Mouse (Mus musculus): ENCODE results near the gene Sergef. TPM values are rescaled to one million over a fixed set of nuclear protein-coding genes. Genes with fewer than 3 reads are reported as not detected.
"Not testable (repeated sequence)": the region's sequence is repeated elsewhere in the genome, so short reads cannot be mapped to it uniquely, and the experiment has no call there.

The Sergef gene
- polyA plus RNA-seq, 1 experiment from 2014 or later, result 14.3 TPM

GRCm38 (mm10) chr7:46650231-46650630 lies 10.6 kb upstream of the Sergef start:
- H3K9me3 ChIP-seq; H3K27ac ChIP-seq; H3K4me2 ChIP-seq (replicated peaks); H3K4me3 ChIP-seq (replicated peaks); ATAC-seq; H3K36me3 ChIP-seq; H3K9ac ChIP-seq; H3K27me3 ChIP-seq (replicated peaks); H3K4me1 ChIP-seq (replicated peaks): not testable (repeated sequence)
- 41% methylated on average over 5 of the region's 5 CpGs for WGBS

- no peak for ATAC-seq
- Histone ChIP-seq H3K27me3 (replicated peaks) (no peaks in the 10 kb centered on the region), H3K9ac (no peak overlapping the region), H3K4me1 (replicated peaks) (no peaks in the 10 kb centered on the region), H3K27ac (no peak overlapping the region), H3K36me3 (no peaks in the 10 kb centered on the region), H3K4me3 (replicated peaks) (no peak overlapping the region), H3K9me3 (no peaks in the 10 kb centered on the region), H3K4me2 (replicated peaks) (no peak overlapping the region)
- WGBS, result 64% methylated on average over 4 of the region's 4 CpGs
These were observed 9.0 kb upstream of the Sergef start for GRCm38 (mm10) chr7:46648431-46649140.

- 80% methylated on average over 1 of the region's 1 CpGs for WGBS
- H3K36me3 ChIP-seq, result no peaks in the 10 kb centered on the region
These were observed 3.6 kb upstream of the Sergef start for GRCm38 (mm10) chr7:46643172-46643571.

GRCm38 (mm10) chr7:46640062-46640461 lies 455 bp upstream of the Sergef start:
- H3K27me3 ChIP-seq (replicated peaks), result no peaks in the 10 kb centered on the region; the same call in 1 of the 2 replicates
- H3K4me3 ChIP-seq (replicated peaks), result peak overlapping the region; percentile 74
- 18% methylated on average over 17 of the region's 17 CpGs for WGBS
- no peaks in the 10 kb centered on the region for H3K36me3 ChIP-seq
- peak overlapping the region; percentile 95 for H3K4me2 ChIP-seq (replicated peaks)
- no peak overlapping the region for H3K27ac ChIP-seq
- peaks cover 12% of the 10 kb centered on the region; the same call in 1 of the 2 replicates for H3K4me1 ChIP-seq (replicated peaks)
- ATAC-seq, result no peak
- H3K9ac ChIP-seq, result 0 out of 2 replicates have a peak overlapping the region, but pooled peaks have one; percentile 14
- no peaks in the 10 kb centered on the region for H3K9me3 ChIP-seq

More at GRCm38 (mm10) chr7:46643172-46643571, 3.6 kb upstream of the Sergef start:
- H3K4me2 ChIP-seq (replicated peaks), result no peak overlapping the region
- H3K9ac ChIP-seq, result no peak overlapping the region
- H3K4me1 ChIP-seq (replicated peaks), result peaks cover 10% of the 10 kb centered on the region; the same call in 1 of the 2 replicates
- no peaks in the 10 kb centered on the region; the same call in 1 of the 2 replicates for H3K27me3 ChIP-seq (replicated peaks)
- H3K4me3 ChIP-seq (replicated peaks), result no peak overlapping the region
- no peaks in the 10 kb centered on the region for H3K9me3 ChIP-seq
- no peak for ATAC-seq
- H3K27ac ChIP-seq, result no peak overlapping the region

GRCm38 (mm10) chr7:46638889-46639691 lies 517 bp downstream of the Sergef start:
- WGBS, result 9% methylated on average over 32 of the region's 32 CpGs
- peak; percentile 57 for ATAC-seq

GRCm38 (mm10) chr7:46628375-46628975 lies 11.1 kb downstream of the Sergef start:
- H3K27ac ChIP-seq, result no peak overlapping the region
- 76% methylated on average over 8 of the region's 8 CpGs for WGBS
- no peak overlapping the region for H3K4me2 ChIP-seq (replicated peaks)
- H3K9me3 ChIP-seq, result no peaks in the 10 kb centered on the region
- H3K27me3 ChIP-seq (replicated peaks), result no peaks in the 10 kb centered on the region
- no peaks in the 10 kb centered on the region for H3K4me1 ChIP-seq (replicated peaks)
- ATAC-seq, result no peak
- no peak overlapping the region for H3K9ac ChIP-seq
- no peak overlapping the region for H3K4me3 ChIP-seq (replicated peaks)
- H3K36me3 ChIP-seq, result no peaks in the 10 kb centered on the region

More at GRCm38 (mm10) chr7:46638889-46639691, 517 bp downstream of the Sergef start:
- Histone ChIP-seq H3K27me3 (replicated peaks) (no peaks in the 10 kb centered on the region; the same call in 1 of the 2 replicates), H3K4me3 (replicated peaks) (peak overlapping the region; percentile 74), H3K9ac (peak overlapping the region; percentile 85), H3K4me1 (replicated peaks) (peaks cover 12% of the 10 kb centered on the region; the same call in 1 of the 2 replicates), H3K36me3 (no peaks in the 10 kb centered on the region), H3K9me3 (no peaks in the 10 kb centered on the region), H3K27ac (peak overlapping the region; percentile 52), H3K4me2 (replicated peaks) (peak overlapping the region; percentile 95)

GRCm38 (mm10) chr7:46623979-46624378 lies 15.6 kb downstream of the Sergef start:
- no peak overlapping the region for H3K4me3 ChIP-seq (replicated peaks)
- ATAC-seq, result no peak
- H3K4me2 ChIP-seq (replicated peaks), result no peak overlapping the region
- H3K9me3 ChIP-seq, result no peaks in the 10 kb centered on the region
- no peaks in the 10 kb centered on the region for H3K36me3 ChIP-seq
- WGBS, result 82% methylated on average over 2 of the region's 3 CpGs
- H3K4me1 ChIP-seq (replicated peaks), result no peaks in the 10 kb centered on the region
- H3K9ac ChIP-seq, result no peak overlapping the region
- no peak overlapping the region for H3K27ac ChIP-seq
- no peaks in the 10 kb centered on the region for H3K27me3 ChIP-seq (replicated peaks)

- no peak overlapping the region for H3K27ac ChIP-seq
- WGBS, result 89% methylated on average over 23 of the region's 23 CpGs
- H3K4me1 ChIP-seq (replicated peaks), result no peaks in the 10 kb centered on the region
- H3K4me2 ChIP-seq (replicated peaks), result no peak overlapping the region
- H3K36me3 ChIP-seq, result no peaks in the 10 kb centered on the region
- H3K9ac ChIP-seq, result no peak overlapping the region
- ATAC-seq, result peak; percentile 61; the same call in 1 of the 2 replicates
- no peaks in the 10 kb centered on the region for H3K27me3 ChIP-seq (replicated peaks)
- H3K4me3 ChIP-seq (replicated peaks), result no peak overlapping the region
- no peaks in the 10 kb centered on the region for H3K9me3 ChIP-seq
These were observed 21.0 kb downstream of the Sergef start for GRCm38 (mm10) chr7:46618416-46619110.

- H3K4me2 ChIP-seq (replicated peaks), result no peak overlapping the region
- no peaks in the 10 kb centered on the region for H3K27me3 ChIP-seq (replicated peaks)
- no peaks in the 10 kb centered on the region for H3K4me1 ChIP-seq (replicated peaks)
- no peak for ATAC-seq
- no peaks in the 10 kb centered on the region for H3K36me3 ChIP-seq
- H3K9me3 ChIP-seq, result no peaks in the 10 kb centered on the region
- no peak overlapping the region for H3K9ac ChIP-seq
- WGBS, result 90% methylated on average over 7 of the region's 7 CpGs
- H3K4me3 ChIP-seq (replicated peaks), result no peak overlapping the region
- no peak overlapping the region for H3K27ac ChIP-seq
These were observed 23.1 kb downstream of the Sergef start for GRCm38 (mm10) chr7:46616429-46617005.

- Histone ChIP-seq H3K27ac (no peak overlapping the region), H3K4me1 (replicated peaks) (no peaks in the 10 kb centered on the region), H3K9me3 (no peaks in the 10 kb centered on the region), H3K9ac (no peak overlapping the region), H3K36me3 (no peaks in the 10 kb centered on the region), H3K4me2 (replicated peaks) (no peak overlapping the region), H3K27me3 (replicated peaks) (no peaks in the 10 kb centered on the region), H3K4me3 (replicated peaks) (no peak overlapping the region)
- WGBS, result 46% methylated on average over 5 of the region's 5 CpGs
- peak; percentile 65; the same call in 1 of the 2 replicates for ATAC-seq
These were observed 24.2 kb downstream of the Sergef start for GRCm38 (mm10) chr7:46615256-46615977.

GRCm38 (mm10) chr7:46614263-46614662 lies 25.3 kb downstream of the Sergef start:
- Histone ChIP-seq H3K9me3 (no peaks in the 10 kb centered on the region), H3K4me1 (replicated peaks) (no peaks in the 10 kb centered on the region), H3K4me2 (replicated peaks) (no peak overlapping the region), H3K27me3 (replicated peaks) (no peaks in the 10 kb centered on the region), H3K36me3 (no peaks in the 10 kb centered on the region), H3K4me3 (replicated peaks) (no peak overlapping the region), H3K9ac (no peak overlapping the region), H3K27ac (no peak overlapping the region)
- 96% methylated on average over 12 of the region's 12 CpGs for WGBS
- ATAC-seq, result no peak

Measured in intestine, embryonic 15.5 days (tissue).